Mouse (Mus musculus): Measurements from ENCODE around the gene Igf2bp1. TPM values are rescaled to one million over a fixed set of nuclear protein-coding genes. Genes with fewer than 3 reads are reported as not detected.

Gene Igf2bp1
- polyA plus RNA-seq, 1 experiment from 2014 or later = 36.2 TPM

GRCm38 (mm10) chr11:96017941-96018351, 12.2 kb upstream of the Igf2bp1 start:
- no peak overlapping the region for H3K9ac ChIP-seq (ENCODE audit: low read length)
- no peaks in the 10 kb centered on the region for H3K36me3 ChIP-seq (ENCODE audit: control insufficient read depth, insufficient read depth, low read length)
- WGBS = 18% methylated on average over 9 of the region's 9 CpGs
- H3K9me3 ChIP-seq (ENCODE audit: control insufficient read depth, low read length) = no peaks in the 10 kb centered on the region
- no peak overlapping the region for H3K27ac ChIP-seq (ENCODE audit: low read length)
- H3K27me3 ChIP-seq (ENCODE audit: control insufficient read depth, insufficient read depth, low read depth, low read length) = 0 out of 2 replicates have a peak, but pooled peaks cover under 1% of the 10 kb centered on the region
- H3K4me1 ChIP-seq (replicated peaks; ENCODE audit: control insufficient read depth, insufficient read depth, low read length) = no peaks in the 10 kb centered on the region
- ATAC-seq (ENCODE audit: low read depth) = no peak
- no peak overlapping the region for H3K4me3 ChIP-seq (ENCODE audit: low read length)
- H3K4me2 ChIP-seq (ENCODE audit: low read depth, low read length) = no peak overlapping the region

GRCm38 (mm10) chr11:96015421-96015820, 9.7 kb upstream of the Igf2bp1 start:
- H3K4me3 ChIP-seq (ENCODE audit: low read length) = no peak overlapping the region

GRCm38 (mm10) chr11:96011982-96012381, 6.2 kb upstream of the Igf2bp1 start:
- WGBS = 7% methylated on average over 6 of the region's 8 CpGs
- no peak for ATAC-seq (ENCODE audit: low read depth)
- Histone ChIP-seq H3K9me3 (ENCODE audit: control insufficient read depth, low read length) (no peaks in the 10 kb centered on the region), H3K4me2 (ENCODE audit: low read depth, low read length) (no peak overlapping the region), H3K4me3 (ENCODE audit: low read length) (no peak overlapping the region), H3K36me3 (ENCODE audit: control insufficient read depth, insufficient read depth, low read length) (no peaks in the 10 kb centered on the region), H3K27ac (ENCODE audit: low read length) (no peak overlapping the region), H3K4me1 (replicated peaks; ENCODE audit: control insufficient read depth, insufficient read depth, low read length) (peaks cover 6% of the 10 kb centered on the region), H3K27me3 (ENCODE audit: control insufficient read depth, insufficient read depth, low read depth, low read length) (peaks cover 12% of the 10 kb centered on the region), H3K9ac (ENCODE audit: low read length) (no peak overlapping the region)

More at GRCm38 (mm10) chr11:96015421-96015820, 9.7 kb upstream of the Igf2bp1 start:
- Histone ChIP-seq H3K9ac (ENCODE audit: low read length) (no peak overlapping the region), H3K9me3 (ENCODE audit: control insufficient read depth, low read length) (no peaks in the 10 kb centered on the region), H3K27ac (ENCODE audit: low read length) (no peak overlapping the region), H3K27me3 (ENCODE audit: control insufficient read depth, insufficient read depth, low read depth, low read length) (peaks cover 8% of the 10 kb centered on the region), H3K36me3 (ENCODE audit: control insufficient read depth, insufficient read depth, low read length) (no peaks in the 10 kb centered on the region), H3K4me1 (replicated peaks; ENCODE audit: control insufficient read depth, insufficient read depth, low read length) (no peaks in the 10 kb centered on the region), H3K4me2 (ENCODE audit: low read depth, low read length) (no peak overlapping the region)
- 22% methylated on average over 5 of the region's 5 CpGs for WGBS
- no peak for ATAC-seq (ENCODE audit: low read depth)

GRCm38 (mm10) chr11:96008827-96009226, 3.1 kb upstream of the Igf2bp1 start:
- WGBS = 0% methylated on average over 1 of the region's 1 CpGs
- peaks cover 14% of the 10 kb centered on the region for H3K27me3 ChIP-seq (ENCODE audit: control insufficient read depth, insufficient read depth, low read depth, low read length)
- H3K4me1 ChIP-seq (replicated peaks; ENCODE audit: control insufficient read depth, insufficient read depth, low read length) = peaks cover 17% of the 10 kb centered on the region
- no peak overlapping the region for H3K4me3 ChIP-seq (ENCODE audit: low read length)
- no peak overlapping the region for H3K9ac ChIP-seq (ENCODE audit: low read length)
- no peaks in the 10 kb centered on the region for H3K9me3 ChIP-seq (ENCODE audit: control insufficient read depth, low read length)
- no peaks in the 10 kb centered on the region for H3K36me3 ChIP-seq (ENCODE audit: control insufficient read depth, insufficient read depth, low read length)
- ATAC-seq (ENCODE audit: low read depth) = no peak
- H3K4me2 ChIP-seq (ENCODE audit: low read depth, low read length) = no peak overlapping the region
- H3K27ac ChIP-seq (ENCODE audit: low read length) = no peak overlapping the region

GRCm38 (mm10) chr11:96007516-96008235, 1.9 kb upstream of the Igf2bp1 start:
- Histone ChIP-seq H3K4me2 (ENCODE audit: low read depth, low read length) (peak overlapping the region; percentile 99), H3K9ac (ENCODE audit: low read length) (peak overlapping the region; percentile 93), H3K9me3 (ENCODE audit: control insufficient read depth, low read length) (no peaks in the 10 kb centered on the region), H3K4me3 (ENCODE audit: low read length) (peak overlapping the region; percentile 87), H3K4me1 (replicated peaks; ENCODE audit: control insufficient read depth, insufficient read depth, low read length) (peaks cover 23% of the 10 kb centered on the region), H3K27me3 (ENCODE audit: control insufficient read depth, insufficient read depth, low read depth, low read length) (peaks cover 12% of the 10 kb centered on the region), H3K36me3 (ENCODE audit: control insufficient read depth, insufficient read depth, low read length) (no peaks in the 10 kb centered on the region), H3K27ac (ENCODE audit: low read length) (no peak overlapping the region)
- no peak; the same call in 1 of the 2 replicates for ATAC-seq (ENCODE audit: low read depth)
- under 1% methylated on average over 33 of the region's 33 CpGs for WGBS

GRCm38 (mm10) chr11:96006852-96007515, 1.2 kb upstream of the Igf2bp1 start:
- under 1% methylated on average over 50 of the region's 67 CpGs for WGBS
- H3K27me3 ChIP-seq (ENCODE audit: control insufficient read depth, insufficient read depth, low read depth, low read length) = peaks cover 9% of the 10 kb centered on the region; the same call in 1 of the 2 replicates
- peak overlapping the region; percentile 17; the same call in 1 of the 2 replicates for H3K27ac ChIP-seq (ENCODE audit: low read length)

GRCm38 (mm10) chr11:96006367-96006851, 669 bp upstream of the Igf2bp1 start:
- Histone ChIP-seq H3K4me1 (replicated peaks; ENCODE audit: control insufficient read depth, insufficient read depth, low read length) (peaks cover 34% of the 10 kb centered on the region), H3K9ac (ENCODE audit: low read length) (peak overlapping the region; percentile 93), H3K9me3 (ENCODE audit: control insufficient read depth, low read length) (no peaks in the 10 kb centered on the region), H3K4me3 (ENCODE audit: low read length) (peak overlapping the region; percentile 87), H3K4me2 (ENCODE audit: low read depth, low read length) (peak overlapping the region; percentile 99), H3K27ac (ENCODE audit: low read length) (0 out of 2 replicates have a peak overlapping the region, but pooled peaks have one; percentile 17), H3K36me3 (ENCODE audit: control insufficient read depth, insufficient read depth, low read length) (no peaks in the 10 kb centered on the region), H3K27me3 (ENCODE audit: control insufficient read depth, insufficient read depth, low read depth, low read length) (peaks cover 8% of the 10 kb centered on the region; the same call in 1 of the 2 replicates)
- ATAC-seq (ENCODE audit: low read depth) = peak; percentile 10; the same call in 1 of the 2 replicates
- WGBS = under 1% methylated on average over 33 of the region's 33 CpGs

More at GRCm38 (mm10) chr11:96006852-96007515, 1.2 kb upstream of the Igf2bp1 start:
- ATAC-seq (ENCODE audit: low read depth) = peak; percentile 18
- H3K9ac ChIP-seq (ENCODE audit: low read length) = peak overlapping the region; percentile 93
- peaks cover 30% of the 10 kb centered on the region for H3K4me1 ChIP-seq (replicated peaks; ENCODE audit: control insufficient read depth, insufficient read depth, low read length)
- H3K4me2 ChIP-seq (ENCODE audit: low read depth, low read length) = peak overlapping the region; percentile 99
- H3K9me3 ChIP-seq (ENCODE audit: control insufficient read depth, low read length) = no peaks in the 10 kb centered on the region
- no peaks in the 10 kb centered on the region for H3K36me3 ChIP-seq (ENCODE audit: control insufficient read depth, insufficient read depth, low read length)
- peak overlapping the region; percentile 87 for H3K4me3 ChIP-seq (ENCODE audit: low read length)

GRCm38 (mm10) chr11:96004793-96005402, 842 bp downstream of the Igf2bp1 start:
- Histone ChIP-seq H3K27ac (ENCODE audit: low read length) (peak overlapping the region; percentile 96), H3K4me3 (ENCODE audit: low read length) (peak overlapping the region; percentile 87), H3K27me3 (ENCODE audit: control insufficient read depth, insufficient read depth, low read depth, low read length) (peaks cover 6% of the 10 kb centered on the region; the same call in 1 of the 2 replicates), H3K9me3 (ENCODE audit: control insufficient read depth, low read length) (no peaks in the 10 kb centered on the region), H3K4me1 (replicated peaks; ENCODE audit: control insufficient read depth, insufficient read depth, low read length) (peaks cover 43% of the 10 kb centered on the region), H3K4me2 (ENCODE audit: low read depth, low read length) (peak overlapping the region; percentile 99), H3K9ac (ENCODE audit: low read length) (peak overlapping the region; percentile 93), H3K36me3 (ENCODE audit: control insufficient read depth, insufficient read depth, low read length) (no peaks in the 10 kb centered on the region)
- 0% methylated on average over 40 of the region's 57 CpGs for WGBS
- ATAC-seq (ENCODE audit: low read depth) = peak; percentile 68
